23 mouse cellular contexts compared by ENCODE assay signal in the genomic region with DNA sequence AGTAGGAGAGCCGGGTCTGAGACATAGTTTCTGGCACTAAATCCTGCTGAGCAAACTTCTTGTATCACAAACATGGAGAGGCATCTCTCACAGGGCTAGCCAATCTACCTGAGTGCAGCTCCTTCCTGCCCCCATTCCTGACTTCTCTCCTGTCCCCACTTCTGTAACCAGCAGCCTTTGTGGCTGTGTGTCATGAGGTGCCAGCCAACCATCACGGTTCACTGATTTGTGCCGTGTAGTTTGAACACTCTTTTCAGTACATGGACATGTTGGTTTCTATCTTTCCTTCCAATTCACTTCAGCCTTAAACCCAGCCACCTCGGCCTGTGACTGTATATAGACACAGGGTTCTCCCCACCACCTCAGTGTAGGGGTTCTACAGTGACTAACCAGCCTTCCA. TPM values are rescaled to one million over a fixed set of nuclear protein-coding genes. Genes with fewer than 3 reads are reported as not detected.
"Had no signal": no experiment of that assay in that cellular context is flagged by ENCODE, and none has a peak within 500 bp of the region (broad histone marks: within the 10 kb centered on the region; RNA-seq: fewer than 3 reads in every experiment).

No protein-coding gene starts in this region.

- H3K9ac ChIP-seq: heart, embryonic 13.5 days; heart, embryonic 15.5 days; hindbrain, embryonic 12.5 days; hindbrain, embryonic 14.5 days; intestine, embryonic 15.5 days; limb, embryonic 12.5 days; liver, embryonic 13.5 days; liver, embryonic 15.5 days; liver, postnatal 0 days had no signal

- H3K27me3 ChIP-seq: heart, embryonic 13.5 days; heart, embryonic 15.5 days; hindbrain, embryonic 12.5 days; intestine, embryonic 15.5 days; limb, embryonic 12.5 days; liver, embryonic 13.5 days; liver, embryonic 15.5 days had no signal

- DNase-seq: gastrocnemius, adult 2 months; liver had no signal

- H3K4me3 ChIP-seq: gastrocnemius, adult 2 months; heart, embryonic 13.5 days; heart, embryonic 15.5 days; hindbrain, embryonic 10.5 days; hindbrain, embryonic 12.5 days; intestine, embryonic 15.5 days; layer of hippocampus, adult 2 months; left cerebral cortex, adult 2 months; limb, embryonic 10.5 days; limb, embryonic 12.5 days; liver, embryonic 13.5 days; liver, embryonic 15.5 days had no signal

- H3K36me3 ChIP-seq: heart, embryonic 13.5 days; heart, embryonic 15.5 days; hindbrain, embryonic 10.5 days; hindbrain, embryonic 12.5 days; intestine, embryonic 15.5 days; limb, embryonic 10.5 days; limb, embryonic 12.5 days; liver, embryonic 13.5 days; liver, embryonic 15.5 days had no signal

- H3K4me1 ChIP-seq: intestine, embryonic 15.5 days had no signal

- H3K27ac ChIP-seq: heart, embryonic 13.5 days; heart, embryonic 15.5 days; hindbrain, embryonic 10.5 days; hindbrain, embryonic 12.5 days; hindbrain, embryonic 14.5 days; intestine, embryonic 15.5 days; kidney, postnatal 0 days; layer of hippocampus, adult 2 months; left cerebral cortex, adult 2 months; limb, embryonic 10.5 days; limb, embryonic 12.5 days; liver, embryonic 13.5 days; liver, embryonic 15.5 days had no signal

- ATAC-seq: forebrain, embryonic 16.5 days; hindbrain, embryonic 16.5 days; inflammation-experienced regulatory T-cells, adult 6 months; intestine, embryonic 15.5 days; intestine, postnatal 0 days had no signal

- H3K9me3 ChIP-seq: heart, embryonic 13.5 days; heart, embryonic 15.5 days; hindbrain, embryonic 10.5 days; hindbrain, embryonic 12.5 days; intestine, embryonic 15.5 days; limb, embryonic 10.5 days; limb, embryonic 12.5 days; liver, embryonic 13.5 days; liver, embryonic 15.5 days had no signal

- H3K4me2 ChIP-seq: heart, embryonic 11.5 days; heart, embryonic 13.5 days; heart, embryonic 15.5 days; hindbrain, embryonic 12.5 days; hindbrain, embryonic 14.5 days; intestine, embryonic 15.5 days; limb, embryonic 12.5 days; liver, embryonic 11.5 days; liver, embryonic 13.5 days; liver, embryonic 15.5 days had no signal

RNA-seq across cellular contexts. Expression of a gene that starts 59.6 kb away (rescaled TPM):
- total RNA-seq: granulocyte monocyte progenitor cell, adult 5-6 weeks had no signal
- polyA plus RNA-seq: inflammation-experienced regulatory T-cells, adult 6 months had no signal
